Mouse (Mus musculus) neutrophil, adult 5-6 weeks (primary cell): ENCODE measurements around the gene Pde4b. TPM values are rescaled to one million over a fixed set of nuclear protein-coding genes. Genes with fewer than 3 reads are reported as not detected.

Experiments
- ATAC-seq: fragments of 151-379, 151-347 bp; 2 replicates; pipeline ENCODE4 v1.8.0; 2017; ENCODE audit warnings: mild to moderate bottlenecking, moderate TSS enrichment; ENCODE audit not compliant: insufficient number of reproducible peaks, poor library complexity, low FRiP score, severe bottlenecking; ENCODE audit errors: extremely low read depth
- total RNA-seq: library from RNA; stranded (forward); fragments of 200-1000 nt; gene quantifications from 2 replicates; pipeline ENCODE4 v1.2.3, GENCODE M21; 2017

Gene Pde4b
- total RNA-seq, 1 experiment from 2014 or later = 238 TPM

DNA sequence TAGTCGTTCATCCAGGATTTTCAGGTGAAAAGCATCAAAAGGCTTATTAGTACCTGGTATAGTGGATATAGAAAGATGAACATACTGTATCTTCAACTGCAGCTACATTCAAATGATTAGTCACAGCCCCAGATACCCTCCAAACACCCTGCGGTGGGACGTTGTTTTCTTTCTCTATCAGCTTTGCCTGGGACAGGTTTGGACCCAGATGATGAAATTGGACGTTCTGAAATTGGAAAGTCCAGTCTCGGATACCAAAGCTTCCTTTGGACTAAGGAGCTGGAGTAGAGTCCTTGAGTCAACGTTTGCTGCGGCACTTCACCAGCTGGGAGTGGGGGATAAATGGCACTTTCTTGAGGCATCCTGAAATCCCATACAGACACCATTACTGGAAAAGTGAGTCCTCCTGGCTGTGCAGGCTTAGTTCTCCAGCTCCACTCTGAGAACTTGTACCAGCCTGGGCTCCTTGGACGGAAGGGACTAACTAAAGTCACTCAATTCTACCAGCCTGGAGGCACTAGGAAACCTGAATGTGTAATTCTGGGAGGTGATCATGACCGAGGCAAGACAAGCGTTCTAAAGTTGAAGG is 487.4 kb downstream of the Pde4b start:
- ATAC-seq = no peak

DNA sequence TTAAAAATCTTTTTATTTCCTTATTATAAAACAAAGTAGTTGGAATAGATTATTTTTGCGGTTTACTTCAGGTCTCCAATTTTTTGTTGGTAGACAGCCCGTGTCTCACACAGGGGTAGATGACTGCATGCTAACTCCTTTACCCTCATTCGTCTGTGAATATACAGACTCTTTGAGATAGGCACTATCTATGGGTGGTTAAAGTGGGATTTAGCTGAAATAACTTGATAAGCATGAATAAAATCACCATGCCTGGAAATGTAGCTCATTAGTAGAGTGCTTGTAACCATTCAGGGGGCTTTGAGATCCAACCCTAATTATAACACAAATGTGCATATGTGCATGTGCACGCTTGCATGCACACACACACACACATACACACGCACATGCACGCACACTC is 488.8 kb downstream of the Pde4b start:
- ATAC-seq = no peak

DNA sequence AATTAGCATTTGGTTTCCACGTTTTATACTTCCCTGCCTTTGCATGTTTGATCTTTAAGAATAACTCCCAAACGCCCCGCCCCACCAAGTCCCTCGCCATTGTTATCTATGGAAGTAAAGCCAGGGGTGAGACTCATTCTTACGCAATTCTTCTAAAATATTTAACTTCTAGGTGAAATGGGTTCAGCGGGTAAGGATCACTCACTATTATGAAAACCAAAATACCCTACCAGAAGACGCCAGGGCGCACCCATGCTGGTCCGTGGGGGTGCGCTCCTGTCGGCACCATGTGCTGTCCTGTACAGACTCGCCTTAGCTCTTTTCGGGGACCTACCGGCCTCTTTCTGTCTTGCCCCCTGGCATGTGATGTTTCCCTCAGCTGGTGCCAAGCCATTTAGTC is 490.3 kb downstream of the Pde4b start:
- ATAC-seq = no peak

DNA sequence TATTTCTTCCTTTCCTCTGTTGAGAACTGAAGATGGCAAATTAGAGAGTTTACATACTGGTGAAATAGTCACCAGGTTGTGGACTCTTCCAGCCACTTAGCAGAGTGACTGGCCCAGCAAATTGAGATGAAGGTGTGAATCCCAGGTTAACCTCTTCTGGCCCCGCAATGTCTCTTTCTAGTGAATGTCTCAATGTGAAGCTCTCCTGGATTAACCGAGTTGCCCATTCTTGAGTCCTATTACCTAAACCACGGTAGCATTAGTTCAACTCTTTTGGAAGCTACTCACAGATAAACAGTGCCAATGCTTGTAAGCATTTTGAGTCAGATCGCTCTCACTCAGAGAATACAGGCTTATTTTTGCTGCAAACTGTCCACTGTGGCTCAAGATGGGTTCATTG is 491.7 kb downstream of the Pde4b start:
- no peak for ATAC-seq

DNA sequence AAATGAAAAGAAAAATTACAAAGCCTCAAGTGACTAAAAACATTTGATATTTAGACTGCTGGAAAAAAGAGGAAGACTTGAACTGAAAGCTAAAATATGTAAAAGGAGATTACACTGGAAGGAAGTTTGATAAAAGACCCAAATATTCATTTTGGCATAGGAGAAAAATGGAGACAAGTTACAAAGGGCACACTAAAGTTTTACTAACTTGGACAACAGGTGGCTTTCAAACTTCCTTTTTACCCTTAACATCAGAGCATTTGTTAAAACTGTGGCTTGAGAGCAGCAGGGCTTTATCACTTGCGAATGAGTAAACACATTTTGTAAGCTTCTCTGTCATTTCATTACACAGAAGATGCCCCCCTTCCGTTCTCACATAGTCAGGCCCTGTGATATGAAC is 492.4 kb downstream of the Pde4b start:
- ATAC-seq = no peak

DNA sequence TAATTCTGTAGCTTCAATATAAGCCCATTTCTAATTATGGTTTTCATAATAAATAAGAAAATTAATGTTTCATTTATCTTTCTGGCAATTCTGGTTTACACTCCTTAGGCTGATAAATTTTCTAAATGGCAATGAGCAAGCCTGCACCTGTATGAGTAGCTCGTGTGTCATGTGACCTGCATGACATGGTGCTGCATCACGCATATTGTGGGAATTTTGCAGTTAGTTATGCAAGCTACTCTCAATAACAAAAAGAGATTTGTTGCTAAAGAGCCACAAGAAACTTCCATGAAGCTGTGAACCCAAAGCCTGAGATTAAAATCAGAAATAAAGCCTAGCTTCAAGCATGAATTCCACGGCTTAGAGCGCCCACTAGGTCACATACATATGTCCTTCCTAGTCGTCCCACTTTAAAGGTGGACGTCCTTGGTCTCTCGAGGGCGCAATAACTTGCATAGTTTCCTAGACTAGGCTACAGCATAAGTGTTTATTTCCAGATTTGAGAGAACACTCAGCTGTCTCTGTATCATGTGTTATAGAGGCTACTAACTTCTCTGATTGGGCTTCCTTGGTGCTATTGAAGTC is 494.9 kb downstream of the Pde4b start:
- no peak for ATAC-seq

DNA sequence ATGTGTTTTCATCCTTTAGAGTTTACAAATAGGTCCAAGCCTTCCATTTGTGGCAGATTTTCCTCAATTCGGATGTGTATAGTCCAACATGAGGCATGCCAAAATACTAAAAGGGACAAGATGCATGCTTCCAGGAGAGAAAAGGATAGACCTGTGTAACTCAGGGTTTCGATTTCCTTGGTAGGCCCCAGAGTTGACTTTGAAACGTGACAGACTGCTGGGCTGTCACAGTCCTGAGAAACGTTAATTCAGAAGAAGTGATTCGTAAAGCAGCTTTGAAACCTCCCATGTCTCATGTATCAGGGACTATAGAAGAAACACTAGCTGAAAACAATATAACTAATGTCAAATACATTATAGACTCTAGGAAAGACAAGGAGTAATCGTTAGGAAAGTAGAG is 495.6 kb downstream of the Pde4b start:
- no peak for ATAC-seq

DNA sequence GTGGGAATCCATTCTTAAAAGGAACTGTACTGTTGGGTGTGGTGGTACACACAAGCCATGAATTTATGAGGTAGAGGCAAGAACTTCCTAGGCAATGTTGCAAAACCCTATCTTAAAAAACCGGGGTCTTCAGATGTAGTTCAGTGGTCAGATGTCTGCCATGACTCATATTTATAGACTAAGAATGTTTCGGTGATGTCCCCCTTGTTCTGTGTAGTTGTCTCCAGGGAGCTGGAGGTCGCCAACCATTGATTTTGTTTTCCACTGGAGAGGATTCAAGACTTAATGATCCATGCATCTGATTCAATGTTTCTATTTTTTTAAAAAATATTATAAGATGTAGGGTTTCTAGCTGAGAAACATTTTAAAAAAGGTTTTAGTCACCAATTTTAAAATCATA is 496.1 kb downstream of the Pde4b start:
- ATAC-seq = no peak

DNA sequence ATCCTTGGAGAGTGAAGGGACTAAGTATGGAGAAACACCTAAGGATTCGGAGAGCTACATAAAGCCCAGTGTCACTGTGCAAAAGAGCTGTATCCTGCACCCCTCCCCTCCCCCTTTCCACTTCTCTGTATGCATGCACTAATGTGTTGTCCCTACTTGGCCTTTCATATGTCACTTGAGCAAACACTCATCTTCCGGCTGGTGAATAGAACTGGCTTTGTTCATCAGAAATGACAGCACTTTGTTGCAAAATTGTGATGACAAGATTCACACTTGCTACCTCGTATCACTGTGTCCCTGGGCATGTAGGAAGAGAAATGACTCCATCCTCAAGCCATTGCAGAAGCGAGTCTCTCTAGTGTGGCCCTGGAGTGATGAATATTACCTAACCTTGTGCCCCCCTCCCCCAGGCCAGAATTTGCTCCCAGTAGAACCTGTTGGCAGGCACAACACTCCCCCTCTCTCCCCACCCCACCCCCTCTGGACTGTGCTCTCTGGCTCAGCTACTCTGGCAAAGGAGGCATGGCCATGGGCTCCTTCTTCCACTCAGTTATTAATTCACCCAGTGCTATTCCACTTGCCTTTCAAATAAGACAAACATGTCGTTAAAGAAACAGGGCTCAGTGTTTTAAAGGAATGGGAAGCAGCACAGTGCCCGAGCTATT is 497.4 kb downstream of the Pde4b start:
- ATAC-seq = peak; percentile 8; the same call in 1 of the 2 replicates

DNA sequence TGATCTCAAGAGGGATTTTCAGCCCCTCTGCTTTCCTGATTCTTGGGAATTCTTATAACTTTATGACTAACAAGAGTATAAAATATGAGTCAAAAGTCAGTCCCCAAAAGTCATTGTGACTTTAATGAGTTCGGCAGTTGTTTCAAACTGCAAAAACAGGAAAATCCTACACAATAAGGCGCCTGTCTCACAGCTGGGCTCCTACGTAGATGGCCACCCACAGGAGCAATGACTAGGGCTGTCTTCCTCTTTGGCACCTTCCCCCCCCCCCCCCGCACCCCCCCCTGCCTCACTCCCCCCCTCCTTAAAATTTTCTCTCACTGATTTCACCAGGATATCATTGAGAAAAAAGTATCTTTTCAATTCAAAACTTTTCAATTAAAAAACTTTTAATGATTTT is 498.2 kb downstream of the Pde4b start:
- 0 out of 2 replicates have a peak, but pooled peaks have one; percentile 29 for ATAC-seq

DNA sequence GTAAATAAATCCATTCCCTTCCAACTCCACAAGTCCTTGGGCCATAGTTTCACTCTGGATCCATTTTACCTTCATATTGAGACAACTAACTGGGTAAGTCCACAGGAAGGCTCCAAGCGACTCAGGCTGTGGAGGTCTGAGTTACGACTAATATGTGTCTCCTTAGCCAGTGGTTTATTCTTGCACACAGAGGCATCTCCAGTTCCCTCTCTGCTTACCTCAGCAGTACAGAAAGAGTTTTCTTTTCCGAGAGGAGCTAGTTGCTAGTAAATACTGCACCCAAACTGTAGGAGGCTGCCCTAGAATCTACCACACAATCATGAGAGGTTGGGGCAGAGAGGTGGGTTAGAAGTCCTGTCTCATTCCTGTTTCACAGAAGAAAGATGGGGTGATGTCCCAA is 499.4 kb downstream of the Pde4b start:
- no peak for ATAC-seq

DNA sequence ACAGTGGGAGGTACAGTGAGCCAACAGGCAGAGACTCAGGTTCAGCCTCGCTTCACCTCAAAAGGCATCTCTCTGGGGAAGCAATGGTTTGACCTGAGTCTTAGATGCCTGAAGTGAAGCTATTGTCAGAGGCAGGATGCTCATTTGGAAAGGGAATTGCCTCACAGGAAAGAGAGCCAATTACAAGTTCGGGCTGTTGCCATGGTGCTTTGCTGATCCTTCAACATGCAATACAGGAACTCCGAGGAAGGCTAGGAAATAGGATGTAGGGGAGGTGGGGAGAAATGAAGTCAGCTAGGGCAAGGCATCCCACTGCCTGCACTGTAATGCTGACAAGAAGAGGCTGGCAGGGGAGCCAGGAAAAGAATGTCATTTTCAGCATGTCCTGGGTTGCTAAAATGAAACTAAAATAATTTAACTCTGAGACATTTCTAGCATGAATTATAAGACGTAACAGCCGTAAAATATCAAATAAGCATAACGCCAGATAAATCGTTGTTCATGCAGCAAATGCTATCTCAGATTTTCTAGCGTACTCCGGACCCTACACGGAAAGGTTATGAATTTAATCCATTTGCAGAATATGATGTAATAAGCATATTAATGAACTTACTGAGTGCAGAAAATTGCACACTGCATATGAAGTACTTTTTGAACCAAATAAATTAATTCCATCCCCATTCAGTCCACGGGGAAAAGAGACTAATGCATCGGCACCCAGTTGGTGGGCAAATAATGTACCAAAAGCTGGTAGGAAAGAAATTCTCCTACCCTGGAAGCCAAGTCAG is 501.5 kb downstream of the Pde4b start:
- ATAC-seq = no peak; the same call in 1 of the 2 replicates

DNA sequence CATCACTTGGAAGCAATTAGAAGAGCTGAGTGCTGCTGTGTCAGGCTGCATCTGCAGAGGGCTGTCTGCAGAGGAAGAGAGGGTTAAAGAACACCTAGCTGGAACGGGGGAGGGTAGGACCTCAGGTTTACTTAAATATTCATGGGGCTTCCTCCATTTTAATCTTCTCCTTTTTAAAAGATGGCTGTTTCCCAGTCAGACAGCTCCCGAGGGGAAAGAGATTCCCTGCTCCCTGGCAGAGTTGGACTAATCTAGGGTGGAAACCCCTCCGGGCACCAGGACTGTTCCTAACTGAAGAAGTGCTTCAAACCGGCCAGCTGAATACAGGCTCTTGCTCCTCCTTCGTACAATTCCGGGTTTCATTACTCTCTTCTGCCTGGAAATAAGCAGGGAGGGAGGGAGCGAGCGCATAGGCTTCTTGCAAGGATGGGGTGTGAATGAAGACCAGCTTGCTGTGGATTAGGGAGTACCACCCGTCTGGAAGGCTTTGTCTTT is 502.2 kb downstream of the Pde4b start:
- no peak for ATAC-seq

DNA sequence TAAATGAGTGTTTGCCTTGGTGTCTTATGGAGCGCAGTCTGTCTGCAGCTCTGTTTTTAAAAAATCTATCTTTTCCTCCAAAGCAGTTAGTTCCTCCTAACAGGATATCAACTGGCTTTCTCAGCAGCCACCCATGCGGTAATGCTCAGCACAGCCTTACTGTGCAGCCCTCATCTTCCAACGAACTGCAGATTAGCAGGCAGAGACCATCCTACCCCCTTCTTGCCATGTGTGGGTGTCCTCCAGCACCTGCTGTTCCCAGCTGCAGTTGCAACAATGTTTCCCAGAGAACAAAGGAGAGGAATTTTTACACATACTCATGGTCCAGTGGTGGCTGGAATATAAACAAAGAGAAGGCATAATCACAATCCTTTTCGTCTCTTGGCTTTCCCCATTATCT is 504.5 kb downstream of the Pde4b start:
- ATAC-seq = no peak

DNA sequence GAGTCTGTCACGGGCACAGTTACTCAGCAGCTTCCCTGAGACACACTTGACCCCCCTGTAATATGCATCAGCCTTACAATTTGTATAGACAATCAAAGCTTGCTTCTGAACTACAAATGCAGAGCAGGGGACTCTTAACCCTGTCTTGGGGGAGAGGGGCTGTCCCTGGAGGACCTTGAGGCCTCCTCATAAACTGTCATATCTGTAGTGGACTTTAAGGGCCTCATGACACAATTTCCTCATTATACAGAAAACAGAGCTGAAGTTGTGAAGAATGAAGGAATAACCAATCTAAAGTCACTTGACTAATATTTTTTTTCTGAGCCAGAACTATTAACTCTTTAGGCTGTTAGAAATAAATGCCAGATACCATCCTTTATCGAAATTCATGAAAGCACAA is 505.2 kb downstream of the Pde4b start:
- no peak for ATAC-seq

DNA sequence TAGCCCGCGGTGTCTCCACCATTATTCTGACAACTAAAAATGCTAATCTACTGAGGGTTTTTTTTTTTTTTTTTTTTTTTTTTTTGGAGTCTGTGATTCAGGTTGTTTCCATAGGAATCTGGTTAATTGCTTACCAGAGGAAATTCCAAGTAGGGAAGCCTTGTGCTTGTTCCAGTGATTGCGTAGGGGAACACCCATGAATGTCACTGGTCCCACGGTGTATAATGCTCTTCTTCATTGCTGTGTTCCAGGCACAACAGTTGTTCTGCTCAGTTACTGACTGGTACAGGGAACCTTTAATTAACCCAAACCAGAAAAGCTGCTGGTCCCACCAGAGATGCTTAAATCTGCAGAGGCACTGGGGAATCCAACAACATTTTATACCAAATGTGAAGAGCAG is 506.3 kb downstream of the Pde4b start:
- no peak for ATAC-seq

DNA sequence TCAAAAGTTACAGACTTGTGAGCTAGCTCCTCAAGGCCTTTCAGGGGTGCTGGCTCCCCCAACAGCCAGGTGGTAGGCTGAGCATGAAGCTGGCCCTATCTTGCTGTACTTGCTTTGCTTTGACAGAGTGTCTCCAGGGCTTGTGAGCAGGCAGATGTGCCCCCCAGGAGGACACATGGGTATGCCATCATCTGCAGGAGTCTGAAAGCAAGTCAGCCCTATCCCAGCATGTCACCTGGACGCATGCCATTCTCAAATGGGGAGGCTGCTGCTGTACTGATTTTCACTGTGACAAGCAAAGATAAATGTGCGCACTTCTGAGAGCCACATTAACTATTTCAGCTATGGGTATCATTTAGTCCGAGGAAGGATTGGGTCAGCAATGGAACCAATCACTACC is 507.2 kb downstream of the Pde4b start:
- no peak for ATAC-seq

DNA sequence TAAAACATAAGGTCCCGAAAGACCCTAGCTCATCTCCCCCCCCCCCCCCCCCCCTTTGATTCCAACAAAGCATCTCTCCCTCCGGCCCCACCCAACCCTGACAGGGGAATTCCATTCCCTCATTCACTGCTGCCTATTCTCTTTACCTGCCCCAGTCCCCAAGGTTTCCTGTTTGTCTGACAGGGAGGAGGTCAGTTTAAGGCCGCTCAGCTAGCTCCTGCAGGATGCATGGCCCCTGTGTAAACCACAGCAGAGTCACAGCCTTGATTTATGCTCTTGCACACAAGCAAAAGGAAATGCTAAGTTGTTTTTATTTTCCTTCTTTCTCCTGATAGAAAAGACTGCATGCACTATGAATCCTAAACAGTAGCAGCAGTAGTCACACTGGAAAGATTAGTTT is 516.6 kb downstream of the Pde4b start:
- no peak for ATAC-seq

DNA sequence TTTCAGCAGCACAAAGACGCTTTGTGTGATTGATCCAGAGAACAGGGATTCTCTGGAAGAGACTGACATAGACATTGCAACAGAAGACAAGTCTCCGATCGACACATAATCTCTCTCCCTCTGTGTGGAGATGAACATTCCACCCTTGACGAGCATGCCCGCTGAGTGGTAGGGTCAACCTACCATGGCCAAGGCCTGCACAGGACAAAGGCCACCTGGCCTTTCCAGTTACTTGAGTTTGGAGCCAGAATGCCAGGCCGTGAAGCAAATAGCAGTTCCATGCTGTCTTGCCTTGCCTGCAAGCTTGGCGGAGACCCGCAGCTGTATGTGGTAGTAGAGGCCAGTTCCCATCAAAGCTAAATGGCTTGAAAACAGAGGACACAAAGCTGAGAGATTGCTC is 517.9 kb downstream of the Pde4b start:
- ATAC-seq = no peak
